Mouse (Mus musculus) kidney, embryonic 15.5 days (tissue): ENCODE data around the gene Fam169a. TPM values are rescaled to one million over a fixed set of nuclear protein-coding genes. Genes with fewer than 3 reads are reported as not detected.
"Not testable (repeated sequence)": the region's sequence is repeated elsewhere in the genome, so short reads cannot be mapped to it uniquely, and the experiment has no call there.

Experiments
- ATAC-seq: fragments of 200-750 bp; cut with Nextera tagmentation; replicated peaks from 2 replicates; pipeline ENCODE4 v1.8.0; 2017; ENCODE audit warnings: moderate TSS enrichment; ENCODE audit not compliant: low FRiP score
- H3K27ac ChIP-seq: fragments of 300-500 bp; sonication (generic); 2 replicates; pipeline ENCODE4 v1.5.1; 2015; ENCODE audit warnings: mild to moderate bottlenecking, inconsistent platforms
- H3K27me3 ChIP-seq: fragments of 300-500 bp; sonication (generic); 2 replicates; pipeline ENCODE4 v1.6.1; 2015; ENCODE audit warnings: inconsistent platforms
- H3K36me3 ChIP-seq: fragments of 300-500 bp; sonication (generic); 2 replicates; pipeline ENCODE4 v1.6.1; 2015; ENCODE audit warnings: inconsistent platforms
- H3K4me1 ChIP-seq: fragments of 300-500 bp; sonication (generic); 2 replicates; pipeline ENCODE4 v1.6.1; 2015; ENCODE audit warnings: inconsistent platforms
- H3K4me2 ChIP-seq: fragments of 300-500 bp; sonication (generic); 2 replicates; pipeline ENCODE4 v1.6.1; 2015; ENCODE audit warnings: moderate library complexity, mild to moderate bottlenecking, inconsistent platforms
- H3K4me3 ChIP-seq: fragments of 300-500 bp; sonication (generic); replicated peaks from 2 replicates; pipeline ENCODE4 v1.5.1; 2015; ENCODE audit warnings: mild to moderate bottlenecking, inconsistent platforms
- H3K9ac ChIP-seq: fragments of 300-500 bp; sonication (generic); 2 replicates; pipeline ENCODE4 v1.6.1; 2015; ENCODE audit warnings: mild to moderate bottlenecking, inconsistent platforms
- H3K9me3 ChIP-seq: fragments of 300-500 bp; sonication (generic); replicated peaks from 2 replicates; pipeline ENCODE4 v1.6.1; 2016; ENCODE audit warnings: inconsistent platforms
- WGBS: fragments of 180-500 bp; shearing (Covaris S2); methylation state at CpG from one replicate; pipeline ENCODE4 v1.1.7; 2015; ENCODE audit warnings: mixed read lengths; 5-methylcytosine and 5-hydroxymethylcytosine counted together
- polyA plus RNA-seq: library from polyadenylated mRNA; unstranded; fragments of >200 nt; fragmentation: Nextera tagmentation; extraction: Ambion mirVana; gene quantifications from 2 replicates; pipeline ENCODE4 v1.2.1, GENCODE M21; 2015

Gene Fam169a
- polyA plus RNA-seq, 1 experiment from 2014 or later, result 3.4 TPM

GRCm38 (mm10) chr13:97062151-97062550 is 4.9 kb upstream of the Fam169a start:
- Histone ChIP-seq H3K4me1 (peaks cover 11% of the 10 kb centered on the region), H3K27me3 (peaks cover 6% of the 10 kb centered on the region), H3K36me3 (no peaks in the 10 kb centered on the region), H3K4me3 (no peak overlapping the region), H3K9ac (no peak overlapping the region), H3K4me2 (no peak overlapping the region), H3K27ac (no peak overlapping the region), H3K9me3 (0 out of 2 replicates have a peak, but pooled peaks cover 7% of the 10 kb centered on the region)
- WGBS, result 91% methylated on average over 3 of the region's 3 CpGs
- ATAC-seq, result no peak

- Histone ChIP-seq H3K4me2 (no peak overlapping the region), H3K9me3 (0 out of 2 replicates have a peak, but pooled peaks cover 7% of the 10 kb centered on the region), H3K36me3 (no peaks in the 10 kb centered on the region), H3K9ac (no peak overlapping the region), H3K27ac (no peak overlapping the region), H3K4me1 (peaks cover 7% of the 10 kb centered on the region), H3K4me3 (no peak overlapping the region), H3K27me3 (peaks cover 16% of the 10 kb centered on the region)
- no peak for ATAC-seq
- WGBS, result 73% methylated on average over 2 of the region's 2 CpGs
These were observed 3.7 kb upstream of the Fam169a start for GRCm38 (mm10) chr13:97063431-97063830.

- H3K9me3 ChIP-seq, result 0 out of 2 replicates have a peak, but pooled peaks cover 7% of the 10 kb centered on the region
- no peak overlapping the region for H3K27ac ChIP-seq
- ATAC-seq, result no peak
- H3K36me3 ChIP-seq, result no peaks in the 10 kb centered on the region
- H3K4me2 ChIP-seq, result 0 out of 2 replicates have a peak overlapping the region, but pooled peaks have one; percentile 7
- no peak overlapping the region for H3K4me3 ChIP-seq
- H3K27me3 ChIP-seq, result peaks cover 21% of the 10 kb centered on the region
- H3K9ac ChIP-seq, result no peak overlapping the region
- H3K4me1 ChIP-seq, result peaks cover 7% of the 10 kb centered on the region
- WGBS, result 44% methylated on average over 3 of the region's 3 CpGs
These were observed 2.7 kb upstream of the Fam169a start for GRCm38 (mm10) chr13:97064413-97064812.

- Histone ChIP-seq H3K4me2 (0 out of 2 replicates have a peak overlapping the region, but pooled peaks have one; percentile 7), H3K27me3 (peaks cover 27% of the 10 kb centered on the region)
- not testable (repeated sequence) for H3K36me3 ChIP-seq, H3K4me1 ChIP-seq, H3K9me3 ChIP-seq, ATAC-seq, H3K4me3 ChIP-seq, H3K27ac ChIP-seq, H3K9ac ChIP-seq
- WGBS, result 46% methylated on average over 18 of the region's 18 CpGs
These were observed 2.1 kb upstream of the Fam169a start for GRCm38 (mm10) chr13:97064844-97065621.

GRCm38 (mm10) chr13:97067691-97068090 is 605 bp downstream of the Fam169a start:
- H3K36me3 ChIP-seq, result no peaks in the 10 kb centered on the region
- no peak overlapping the region for H3K4me3 ChIP-seq
- H3K27me3 ChIP-seq, result peaks cover 38% of the 10 kb centered on the region
- H3K4me2 ChIP-seq, result no peak overlapping the region
- peaks cover 10% of the 10 kb centered on the region for H3K4me1 ChIP-seq
- ATAC-seq, result no peak
- 0 out of 2 replicates have a peak, but pooled peaks cover 7% of the 10 kb centered on the region for H3K9me3 ChIP-seq
- 17% methylated on average over 6 of the region's 6 CpGs for WGBS
- no peak overlapping the region for H3K9ac ChIP-seq
- no peak overlapping the region for H3K27ac ChIP-seq

GRCm38 (mm10) chr13:97068151-97068550 is 1.1 kb downstream of the Fam169a start:
- ATAC-seq, result no peak
- Histone ChIP-seq H3K27ac (no peak overlapping the region), H3K9ac (no peak overlapping the region), H3K9me3 (0 out of 2 replicates have a peak, but pooled peaks cover 7% of the 10 kb centered on the region), H3K36me3 (no peaks in the 10 kb centered on the region), H3K4me3 (no peak overlapping the region), H3K4me2 (no peak overlapping the region), H3K27me3 (peaks cover 43% of the 10 kb centered on the region), H3K4me1 (peaks cover 10% of the 10 kb centered on the region)
- 64% methylated on average over 8 of the region's 8 CpGs for WGBS

- H3K9ac ChIP-seq, result peak overlapping the region; percentile 61
- peak overlapping the region; percentile 98 for H3K4me2 ChIP-seq
- peak; percentile 73 for ATAC-seq
- H3K27me3 ChIP-seq, result peaks cover 49% of the 10 kb centered on the region
- H3K4me3 ChIP-seq, result peak overlapping the region; percentile 88
- H3K9me3 ChIP-seq, result no peaks in the 10 kb centered on the region
- WGBS, result under 1% methylated on average over 78 of the region's 85 CpGs
- H3K4me1 ChIP-seq, result 0 out of 2 replicates have a peak, but pooled peaks cover 3% of the 10 kb centered on the region
- no peaks in the 10 kb centered on the region for H3K36me3 ChIP-seq
- no peak overlapping the region for H3K27ac ChIP-seq
These were observed 4.0 kb downstream of the Fam169a start for GRCm38 (mm10) chr13:97070931-97071625.

GRCm38 (mm10) chr13:97071626-97072241 is 4.6 kb downstream of the Fam169a start:
- H3K4me3 ChIP-seq, result peak overlapping the region; percentile 88
- no peaks in the 10 kb centered on the region for H3K36me3 ChIP-seq
- H3K27me3 ChIP-seq, result peaks cover 48% of the 10 kb centered on the region
- 0 out of 2 replicates have a peak, but pooled peaks cover 3% of the 10 kb centered on the region for H3K4me1 ChIP-seq
- peak; percentile 82 for ATAC-seq
- peak overlapping the region; percentile 61 for H3K9ac ChIP-seq
- under 1% methylated on average over 55 of the region's 76 CpGs for WGBS
- no peak overlapping the region for H3K27ac ChIP-seq
- H3K4me2 ChIP-seq, result peak overlapping the region; percentile 98
- H3K9me3 ChIP-seq, result no peaks in the 10 kb centered on the region

- H3K4me2 ChIP-seq, result no peak overlapping the region
- no peak for ATAC-seq
- 77% methylated on average over 1 of the region's 1 CpGs for WGBS
These were observed 6.4 kb downstream of the Fam169a start for GRCm38 (mm10) chr13:97073497-97073896.

GRCm38 (mm10) chr13:97077556-97077955 is 10.5 kb downstream of the Fam169a start:
- 93% methylated on average over 2 of the region's 2 CpGs for WGBS
- Histone ChIP-seq H3K9ac (no peak overlapping the region), H3K36me3 (no peaks in the 10 kb centered on the region), H3K27me3 (peaks cover 12% of the 10 kb centered on the region), H3K4me1 (no peaks in the 10 kb centered on the region), H3K4me2 (no peak overlapping the region), H3K9me3 (no peaks in the 10 kb centered on the region), H3K27ac (no peak overlapping the region), H3K4me3 (no peak overlapping the region)
- ATAC-seq, result no peak

More at GRCm38 (mm10) chr13:97073497-97073896, 6.4 kb downstream of the Fam169a start:
- 0 out of 2 replicates have a peak, but pooled peaks cover 3% of the 10 kb centered on the region for H3K4me1 ChIP-seq
- H3K9ac ChIP-seq, result no peak overlapping the region
- H3K36me3 ChIP-seq, result no peaks in the 10 kb centered on the region
- no peak overlapping the region for H3K4me3 ChIP-seq
- no peaks in the 10 kb centered on the region for H3K9me3 ChIP-seq
- no peak overlapping the region for H3K27ac ChIP-seq
- peaks cover 33% of the 10 kb centered on the region for H3K27me3 ChIP-seq

GRCm38 (mm10) chr13:97080201-97080600 is 13.1 kb downstream of the Fam169a start:
- Histone ChIP-seq H3K9ac (no peak overlapping the region), H3K36me3 (no peaks in the 10 kb centered on the region), H3K9me3 (no peaks in the 10 kb centered on the region), H3K27me3 (no peaks in the 10 kb centered on the region), H3K4me2 (no peak overlapping the region), H3K4me3 (no peak overlapping the region), H3K27ac (no peak overlapping the region), H3K4me1 (no peaks in the 10 kb centered on the region)
- no peak for ATAC-seq
- WGBS, result 78% methylated on average over 2 of the region's 2 CpGs

- WGBS, result 90% methylated on average over 3 of the region's 3 CpGs
These were observed 13.5 kb downstream of the Fam169a start for GRCm38 (mm10) chr13:97080615-97081014.

More at GRCm38 (mm10) chr13:97080615-97081014, 13.5 kb downstream of the Fam169a start:
- no peaks in the 10 kb centered on the region for H3K9me3 ChIP-seq
- no peaks in the 10 kb centered on the region for H3K36me3 ChIP-seq
- H3K27me3 ChIP-seq, result no peaks in the 10 kb centered on the region
- no peak overlapping the region for H3K4me3 ChIP-seq
- H3K4me1 ChIP-seq, result no peaks in the 10 kb centered on the region
- H3K4me2 ChIP-seq, result no peak overlapping the region
- H3K27ac ChIP-seq, result no peak overlapping the region
- no peak overlapping the region for H3K9ac ChIP-seq
- no peak for ATAC-seq
